Mouse (Mus musculus): ENCODE results near the gene Amer2.

DNA sequence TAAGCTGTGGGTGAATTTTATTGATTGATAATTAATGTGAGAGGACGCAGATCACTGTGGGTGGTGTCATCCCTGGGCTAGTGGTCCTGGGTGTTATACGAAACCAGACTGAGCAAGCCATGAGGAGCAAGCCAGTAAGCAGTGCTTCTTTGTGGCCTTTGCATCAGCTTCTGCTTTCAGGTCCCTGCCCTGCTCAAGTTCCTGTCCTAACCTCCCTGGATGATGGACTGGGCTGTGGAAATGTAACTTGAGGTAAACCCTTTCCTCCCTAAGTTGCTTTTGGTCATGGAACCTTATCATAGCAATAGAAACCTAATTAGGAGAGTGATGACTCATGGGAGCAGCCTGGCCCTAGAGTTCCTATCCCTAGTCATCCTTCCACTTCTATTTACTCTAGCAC is 59.1 kb downstream of the Amer2 start:
- TF ChIP-seq CTCF (IDR thresholded peaks at IDR 0.05; ENCODE audit: borderline replicate concordance, control insufficient read depth, extremely low read depth, insufficient read depth, low read length, poor library complexity), result no peak
- TF ChIP-seq POLR2A (IDR thresholded peaks at IDR 0.05; ENCODE audit: control insufficient read depth, extremely low read depth, insufficient read depth, low read length, poor library complexity), result no peak

Measured in thymus, adult 2 months (tissue).